Mouse (Mus musculus) ES-CJ7 (cell line): ENCODE results near the gene Ptprn2.
A peak's percentile ranks its signal among the peaks of the same experiment; 100 is the strongest.

ENCODE experiments used
- DNase-seq: peaks from one replicate; pipeline ENCODE4 v3.0.0; 2011; ENCODE audit warnings: low read depth, low spot score

The Ptprn2 gene

DNA sequence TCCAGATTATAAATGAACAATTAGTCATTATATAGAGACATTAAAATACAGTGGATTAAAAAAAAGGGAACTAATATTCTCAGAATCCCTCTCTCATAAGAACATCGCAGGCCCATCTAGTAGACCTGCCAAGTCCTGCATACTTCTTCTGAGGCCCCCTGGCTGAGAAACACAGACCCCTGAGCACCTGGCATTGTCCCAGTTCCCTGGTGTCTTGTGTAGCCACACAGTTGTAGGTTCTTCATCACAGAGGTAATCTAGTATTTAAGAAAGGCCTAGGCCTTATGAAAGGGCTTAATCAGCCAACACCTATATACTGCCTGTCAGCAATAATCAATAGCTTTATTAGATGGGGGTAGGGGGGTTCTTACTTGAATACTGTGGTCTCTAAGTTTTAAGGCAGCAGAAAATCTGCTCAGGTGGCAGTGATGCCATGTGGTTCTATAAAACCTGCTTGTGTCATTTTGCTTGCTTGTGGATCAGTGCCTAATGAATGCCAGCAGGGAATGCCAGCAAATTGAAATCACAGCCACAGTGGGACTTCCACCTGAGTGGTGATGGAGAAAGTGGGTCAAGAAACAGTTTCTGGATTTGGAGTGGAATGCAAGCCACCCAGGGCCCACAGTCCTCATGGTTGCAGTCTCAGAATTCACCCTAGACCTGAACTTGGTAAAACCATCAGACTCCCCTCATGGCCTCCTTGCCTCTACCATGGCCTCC lies 388.5 kb downstream of the Ptprn2 start:
- DNase-seq = no peak

DNA sequence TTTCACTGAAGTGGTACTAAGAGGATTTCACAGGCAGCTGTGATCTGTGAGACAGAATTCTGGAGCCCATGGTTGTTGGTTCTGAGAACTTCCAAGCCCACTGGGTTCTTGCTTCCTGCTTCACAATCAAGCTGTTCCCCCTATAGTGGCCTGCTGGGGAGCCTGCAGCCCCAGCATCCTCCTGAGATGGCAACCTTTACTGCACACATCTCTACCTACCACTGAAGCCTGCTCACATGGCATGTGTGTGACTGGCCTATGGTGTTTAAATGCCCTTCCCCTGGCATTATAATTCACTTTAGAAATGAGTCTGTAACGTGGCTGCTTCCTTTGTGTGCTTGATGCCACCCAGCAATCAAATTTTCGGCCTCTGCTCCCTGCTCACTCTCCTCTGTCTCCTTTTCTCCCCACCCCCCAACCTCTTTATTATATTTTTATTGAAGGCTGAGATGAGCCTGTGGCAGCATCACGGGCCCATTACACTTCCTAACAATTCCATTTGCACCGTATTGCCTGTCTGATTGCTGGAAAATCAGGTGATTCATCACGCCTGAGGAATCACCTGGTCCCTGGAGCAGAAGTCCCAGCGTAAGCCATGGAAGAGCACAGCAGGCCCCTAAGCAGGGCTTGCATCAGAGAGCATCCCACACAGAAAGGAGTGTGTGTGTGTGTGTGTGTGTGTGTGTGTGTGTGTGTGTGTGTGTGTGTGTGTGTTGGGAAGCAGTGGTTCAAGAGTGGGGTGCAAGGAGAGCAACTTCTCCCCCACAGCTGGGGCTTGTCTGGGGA lies 402.2 kb downstream of the Ptprn2 start:
- DNase-seq = no peak

DNA sequence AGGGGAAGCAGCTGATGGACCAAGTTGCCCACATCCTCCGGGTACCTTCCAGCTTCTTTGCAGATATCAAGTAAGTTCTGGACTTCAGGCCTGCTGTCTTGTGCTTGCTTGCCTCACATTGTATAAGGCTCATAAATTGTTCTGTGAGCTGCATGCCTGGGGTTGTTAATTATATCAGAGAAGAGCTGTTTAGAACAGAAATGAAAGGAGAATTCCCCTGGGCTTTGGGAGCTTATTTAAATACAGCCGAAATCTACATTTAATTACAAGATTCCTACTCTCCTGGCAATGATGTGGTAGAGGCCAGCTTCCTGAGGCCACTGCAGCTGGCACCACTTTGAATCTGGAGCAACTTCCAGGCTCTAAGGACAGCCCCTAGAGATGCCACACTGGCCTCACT lies 403.3 kb downstream of the Ptprn2 start:
- DNase-seq = no peak

DNA sequence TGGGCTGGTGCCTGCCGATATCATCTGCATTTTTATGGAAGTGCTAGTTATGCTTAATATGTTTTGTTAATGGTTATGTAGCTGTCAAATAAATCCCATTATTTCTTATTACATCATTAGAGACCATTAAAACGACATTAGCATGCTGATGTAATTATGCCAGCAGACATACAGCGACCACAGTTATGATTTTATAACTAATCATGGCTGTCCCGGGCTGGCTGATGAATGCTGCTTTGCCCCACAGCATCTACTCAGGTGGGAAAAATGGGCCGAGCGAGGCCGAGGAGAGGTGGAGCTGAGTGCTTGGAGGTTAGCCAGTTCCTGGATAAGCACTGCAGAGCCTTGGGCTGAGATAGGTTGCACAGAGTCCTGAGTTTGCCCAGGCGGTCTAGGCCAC lies 407.1 kb downstream of the Ptprn2 start:
- no peak for DNase-seq

DNA sequence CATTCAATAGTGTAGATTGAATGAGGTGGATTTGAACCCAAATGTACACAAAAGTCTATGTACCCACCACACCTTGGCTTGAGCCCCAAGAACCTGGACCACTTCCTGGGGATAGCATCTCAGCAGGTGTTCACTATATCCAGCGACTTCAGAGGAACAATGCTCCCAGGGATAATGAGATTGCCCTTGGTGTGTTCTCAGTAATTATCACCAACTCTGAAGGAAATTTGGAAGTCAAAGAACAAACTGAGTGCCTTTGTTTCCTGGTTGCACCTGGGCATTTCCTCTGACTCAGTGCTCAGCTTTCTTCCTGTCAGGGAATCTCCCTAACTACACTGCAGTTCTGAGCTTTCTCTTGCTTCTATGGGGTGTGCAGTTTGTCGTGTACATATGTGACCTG lies 411.1 kb downstream of the Ptprn2 start:
- DNase-seq = peak; percentile 61

DNA sequence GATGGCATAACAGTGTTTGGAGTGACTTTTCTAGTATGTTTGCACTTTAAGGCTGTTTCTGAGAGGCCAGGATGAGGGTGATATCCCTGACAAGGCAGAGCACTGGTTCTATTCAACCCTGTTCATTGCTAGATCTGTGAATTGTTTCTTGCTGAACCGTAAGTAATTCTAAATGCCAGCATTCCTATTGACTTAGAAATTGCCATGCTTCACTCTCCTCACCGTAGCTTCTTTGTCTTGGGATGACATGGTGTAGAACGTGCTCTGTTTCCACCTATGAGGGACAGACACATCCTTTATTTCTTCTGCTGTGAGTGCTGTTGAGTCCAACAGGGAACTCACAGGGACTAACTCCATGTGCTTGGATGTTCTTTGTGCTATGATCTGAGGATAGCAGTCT lies 416.3 kb downstream of the Ptprn2 start:
- DNase-seq = no peak

DNA sequence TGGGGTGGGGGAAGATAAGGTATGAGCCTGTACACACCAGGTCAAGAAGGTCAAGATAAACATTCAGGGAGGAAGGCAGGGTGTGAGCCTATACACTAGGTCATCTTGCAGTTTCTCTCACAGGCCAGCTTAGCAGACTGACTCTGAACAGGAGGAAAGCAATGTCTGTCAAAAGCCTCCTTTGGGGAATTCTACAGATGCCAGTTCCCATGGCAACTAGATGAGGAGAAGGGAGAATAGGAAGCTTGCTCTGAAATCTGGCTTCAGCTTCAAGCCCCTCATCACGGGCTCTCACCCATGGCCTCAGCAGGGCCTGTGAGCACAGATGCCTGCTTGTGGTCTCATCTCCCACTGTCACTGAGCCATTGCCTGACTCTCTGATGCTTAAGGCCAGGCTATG lies 421.9 kb downstream of the Ptprn2 start:
- no peak for DNase-seq

DNA sequence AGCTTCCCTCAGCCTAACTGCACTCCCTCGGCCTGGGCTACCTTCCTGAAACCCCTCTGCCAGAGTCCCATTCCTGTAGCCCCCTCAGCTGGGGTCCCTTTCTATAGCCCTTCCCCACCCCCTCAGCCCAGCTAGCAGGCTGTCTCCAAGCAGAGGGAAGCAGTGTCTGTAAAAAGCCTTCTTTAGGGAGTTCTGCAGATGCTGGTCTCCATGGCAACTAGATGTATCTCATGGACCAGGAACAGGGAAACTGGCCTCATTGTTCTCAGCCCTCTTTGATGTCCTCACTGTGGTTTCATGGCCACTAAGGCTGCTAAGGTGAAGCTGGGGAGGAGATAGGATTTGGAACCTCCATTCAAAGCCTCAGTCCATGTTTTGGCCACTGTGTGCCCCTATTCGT lies 423.1 kb downstream of the Ptprn2 start:
- no peak for DNase-seq

DNA sequence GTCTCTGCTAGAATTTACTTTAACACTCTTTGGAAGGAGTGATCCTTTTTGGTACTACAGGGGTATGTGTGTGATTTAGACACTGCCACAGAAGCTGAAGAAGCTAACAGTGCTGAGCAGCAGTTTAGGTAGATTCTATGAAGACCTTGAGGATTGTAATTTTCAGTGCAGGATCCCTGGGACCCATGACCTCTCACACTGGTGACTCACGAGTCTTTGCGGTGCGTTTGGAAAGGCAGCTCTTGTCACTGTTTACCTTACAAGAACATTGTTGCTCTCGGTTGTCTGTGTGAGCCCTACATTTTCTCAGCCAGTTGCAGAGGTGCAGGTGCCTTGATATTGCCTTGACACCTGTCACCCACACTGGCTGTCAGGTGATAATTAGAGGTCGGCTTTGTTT lies 431.3 kb downstream of the Ptprn2 start:
- DNase-seq = no peak

DNA sequence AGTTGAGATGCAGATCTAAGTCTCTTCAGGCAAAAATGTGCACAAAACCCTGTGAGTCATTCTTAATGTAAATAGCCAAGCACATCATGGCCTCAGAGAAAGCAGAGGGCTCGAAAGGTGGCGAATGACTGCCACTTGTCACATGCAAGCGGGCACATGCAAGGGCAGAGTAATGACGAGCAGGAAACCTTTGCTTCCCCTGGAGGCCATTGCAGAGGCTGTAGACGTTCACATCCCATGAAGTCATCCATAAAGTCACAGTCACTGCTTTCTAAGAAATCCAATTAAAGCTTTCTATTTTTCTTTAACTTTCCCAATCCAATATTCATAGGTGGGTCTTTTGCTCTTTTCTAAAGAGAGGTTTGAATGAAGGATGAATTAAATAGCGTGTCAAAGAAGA lies 433.7 kb downstream of the Ptprn2 start:
- no peak for DNase-seq

DNA sequence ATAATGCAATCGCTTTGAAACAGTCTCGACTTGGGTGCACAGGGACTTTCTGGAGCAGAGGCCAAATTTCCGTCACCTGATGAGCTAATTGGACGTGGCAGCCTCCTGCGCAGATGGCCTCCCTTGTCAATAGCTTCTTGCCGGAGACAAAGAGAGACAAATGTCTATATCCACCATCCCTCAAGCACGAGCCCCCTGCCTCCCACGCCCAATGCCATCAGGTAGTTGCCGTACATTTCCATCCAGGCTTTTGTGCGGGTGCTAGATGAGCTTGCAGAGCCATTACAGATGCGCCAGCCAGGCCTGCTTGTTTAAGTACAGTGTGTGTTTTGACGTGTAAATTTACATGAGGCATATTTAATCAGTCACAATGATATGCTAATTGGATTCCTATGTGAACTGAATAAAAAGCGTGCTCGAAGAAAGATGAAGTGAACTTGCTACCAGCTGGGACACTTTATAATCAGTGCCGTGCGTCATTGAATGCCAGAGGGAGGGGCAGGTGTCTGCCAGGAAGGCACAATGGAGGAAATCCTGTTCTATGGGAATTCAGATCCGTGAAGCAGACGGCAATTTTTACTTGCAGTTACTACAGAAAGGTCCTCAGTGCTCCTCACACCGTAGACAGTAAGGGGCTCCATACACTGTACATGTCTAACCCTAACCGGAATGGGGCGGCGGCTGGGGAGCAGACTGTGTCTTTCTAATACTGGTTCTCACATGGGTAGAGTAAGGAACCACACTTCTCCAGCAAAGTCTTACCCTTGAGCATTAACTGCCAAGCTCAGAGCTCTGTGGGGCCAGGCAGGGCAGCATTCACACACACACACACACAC lies 434.4 kb downstream of the Ptprn2 start:
- no peak for DNase-seq

DNA sequence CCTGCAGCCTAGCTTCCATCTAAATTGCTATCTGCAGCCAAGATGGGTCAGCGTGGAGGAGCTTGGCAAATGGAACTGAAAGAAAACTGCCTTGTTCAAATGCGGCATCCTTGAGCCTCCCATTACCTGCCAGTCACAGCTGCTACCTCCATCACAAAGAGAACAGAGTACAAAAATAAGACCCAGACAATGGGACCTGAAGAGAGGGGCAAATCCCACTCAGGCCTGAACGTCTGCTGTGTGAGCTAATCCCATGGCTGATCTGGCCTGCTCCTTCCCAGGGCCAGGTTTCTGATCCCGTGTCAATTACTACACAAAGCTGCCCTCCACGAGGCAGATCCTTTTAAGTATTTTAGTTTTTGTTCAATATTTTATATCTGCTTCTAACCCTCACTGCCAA lies 441.6 kb downstream of the Ptprn2 start:
- DNase-seq = no peak

DNA sequence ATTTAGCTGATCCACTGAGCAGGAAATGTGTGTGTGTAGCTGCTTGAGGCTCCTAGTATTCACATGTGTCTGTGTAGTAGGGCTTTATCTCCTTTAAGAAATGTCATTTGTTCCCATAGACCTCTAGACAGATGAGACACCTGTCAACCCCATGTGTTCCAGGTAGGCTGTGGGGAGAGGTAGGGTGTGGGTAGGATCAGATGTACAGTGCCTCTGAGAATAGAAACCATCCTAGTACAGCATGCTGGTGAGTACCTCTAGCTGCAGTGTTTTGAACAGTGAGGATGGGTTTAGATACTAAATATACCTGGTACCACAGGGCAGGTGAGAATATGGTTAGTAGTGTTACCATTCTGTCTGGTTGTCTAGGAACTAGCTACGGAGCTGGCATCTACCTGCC lies 442.0 kb downstream of the Ptprn2 start:
- DNase-seq = no peak

DNA sequence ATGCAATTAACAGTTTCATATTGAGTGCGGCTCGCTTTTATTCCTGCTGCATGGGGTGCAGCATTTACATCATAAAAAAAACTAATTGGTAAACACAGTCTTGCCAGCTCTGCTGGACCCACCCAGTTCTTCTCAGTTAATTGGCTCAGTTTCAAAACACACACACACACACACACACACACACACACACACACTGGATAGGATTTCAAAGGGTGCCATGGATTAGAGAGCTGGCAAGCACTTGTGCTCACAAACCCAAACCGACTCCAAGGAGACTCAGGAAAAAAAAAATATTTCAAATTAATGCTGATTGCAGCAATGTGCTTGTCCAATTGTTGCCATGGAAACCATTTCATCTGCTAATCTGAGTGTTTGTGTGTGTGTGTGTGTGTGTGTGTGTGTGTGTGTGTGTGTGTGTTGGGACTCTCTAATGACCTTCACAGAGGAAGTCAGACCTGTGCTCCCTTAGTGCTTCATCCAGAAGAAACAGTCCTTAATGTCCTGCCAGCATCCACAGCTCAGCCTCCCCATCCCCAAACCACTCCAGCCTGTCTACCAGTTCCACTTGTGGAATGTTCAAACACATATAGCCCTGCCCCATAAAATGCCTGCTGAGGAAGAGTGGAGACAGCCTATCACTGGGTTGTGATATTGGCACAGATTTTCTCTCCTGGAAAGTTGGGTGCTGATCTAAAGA lies 452.8 kb downstream of the Ptprn2 start:
- DNase-seq = no peak

DNA sequence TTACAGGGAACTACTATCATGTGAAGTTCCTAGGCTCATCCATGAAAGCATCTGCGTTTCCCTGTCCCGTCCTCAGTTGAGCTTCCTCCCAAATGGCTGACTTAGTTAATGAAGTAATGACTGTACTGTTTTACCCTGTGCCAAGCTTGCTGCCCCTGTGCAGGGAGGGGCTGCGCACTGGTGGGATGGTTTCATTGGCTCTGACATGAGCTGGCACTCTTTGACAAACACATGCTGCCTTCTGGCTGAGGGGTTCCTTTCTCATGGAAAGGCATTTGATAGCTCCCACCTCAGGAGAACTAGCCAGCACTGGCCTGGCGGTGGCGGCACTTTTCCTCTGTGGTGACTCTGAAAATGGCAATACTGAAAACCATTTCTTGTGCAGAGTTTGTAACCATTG lies 458.4 kb downstream of the Ptprn2 start:
- DNase-seq = no peak

DNA sequence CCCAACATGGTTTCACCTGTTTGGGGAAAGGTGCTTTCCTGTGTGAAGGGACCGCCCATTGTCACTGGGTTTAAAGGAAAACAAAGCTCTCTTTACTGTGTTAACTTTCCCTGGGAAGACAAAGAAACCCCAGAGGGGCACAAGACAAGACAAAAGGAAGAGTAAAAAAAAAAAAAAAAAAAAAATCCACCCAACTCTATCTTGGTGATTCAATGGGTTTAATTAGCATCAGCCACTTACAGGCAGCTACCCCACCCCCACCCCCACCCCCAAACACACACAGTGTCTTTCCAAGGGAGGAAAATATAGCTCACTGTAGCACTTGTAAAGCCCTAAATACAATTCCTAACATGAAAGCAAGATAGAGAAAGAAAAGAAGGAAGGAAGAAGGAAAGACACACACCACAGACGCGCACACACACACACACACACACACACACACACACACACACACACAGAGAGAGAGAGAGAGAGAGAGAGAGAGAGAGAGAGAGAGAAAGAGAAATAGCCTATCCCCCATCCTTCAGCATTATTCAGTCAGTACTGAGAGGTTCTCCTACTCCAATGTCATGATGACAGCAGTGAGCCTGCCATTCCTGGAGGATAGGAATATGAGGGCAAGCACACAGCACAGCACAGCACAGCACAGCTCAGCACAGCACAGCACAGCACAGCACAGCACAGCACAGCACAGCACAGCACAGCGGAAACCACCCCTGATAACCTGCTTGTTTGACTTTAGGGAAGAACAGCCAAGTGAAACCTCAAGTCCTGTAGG lies 462.8 kb downstream of the Ptprn2 start:
- DNase-seq = peak; percentile 58

DNA sequence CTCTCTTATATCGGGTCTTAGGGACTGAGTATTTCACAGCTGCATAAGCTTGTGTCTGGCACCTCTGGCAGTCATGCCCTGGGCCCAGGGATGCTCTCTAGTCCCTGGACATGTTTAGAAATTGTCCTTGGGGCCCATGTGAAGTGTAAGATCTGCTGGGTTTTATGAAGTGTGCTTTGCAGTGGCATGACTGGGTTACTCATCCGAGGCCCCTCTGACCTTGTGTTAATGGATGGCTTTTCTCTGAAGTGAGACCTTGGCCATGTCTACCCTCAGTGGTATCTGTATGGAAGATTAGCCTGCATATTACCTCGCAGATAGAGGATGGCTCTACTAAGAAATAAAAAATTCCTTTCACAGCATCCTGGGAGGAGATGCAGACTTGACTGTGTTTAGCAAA lies 464.2 kb downstream of the Ptprn2 start:
- DNase-seq = no peak

DNA sequence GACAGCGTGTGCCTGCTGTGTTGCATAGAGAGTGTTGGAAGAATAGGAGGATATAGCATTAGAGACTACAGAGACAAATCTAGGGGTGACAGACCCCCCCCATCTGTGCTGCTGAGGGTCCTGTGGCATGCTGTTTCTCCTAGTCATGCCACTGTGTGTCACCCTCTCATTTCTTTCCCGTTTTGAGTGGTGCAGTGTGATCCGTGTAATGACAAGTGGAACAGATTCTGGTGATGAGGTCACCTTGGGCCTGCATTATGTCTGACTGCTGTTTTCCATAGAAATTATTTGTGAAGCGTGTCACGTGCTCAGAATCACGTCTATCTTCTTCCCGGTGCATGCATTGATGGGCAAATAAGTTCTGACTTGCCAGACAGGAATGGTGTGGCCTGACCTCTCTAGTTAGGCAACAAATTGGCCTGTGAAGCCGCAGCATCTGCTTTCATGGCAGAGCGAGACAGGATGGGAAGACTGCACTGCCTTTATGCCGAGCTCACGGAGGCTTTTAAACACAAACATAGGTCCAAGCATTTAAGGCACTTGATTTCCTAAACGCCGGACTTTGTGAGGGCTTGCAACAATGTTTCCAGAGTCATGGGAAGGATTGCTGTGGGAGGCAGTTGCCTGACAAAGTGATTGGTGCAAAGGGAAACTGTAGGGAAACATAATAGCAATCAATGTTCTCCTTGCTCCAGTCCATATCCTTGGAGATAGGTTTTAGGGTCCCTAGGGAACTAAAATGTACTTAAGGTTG lies 467.1 kb downstream of the Ptprn2 start:
- no peak for DNase-seq

DNA sequence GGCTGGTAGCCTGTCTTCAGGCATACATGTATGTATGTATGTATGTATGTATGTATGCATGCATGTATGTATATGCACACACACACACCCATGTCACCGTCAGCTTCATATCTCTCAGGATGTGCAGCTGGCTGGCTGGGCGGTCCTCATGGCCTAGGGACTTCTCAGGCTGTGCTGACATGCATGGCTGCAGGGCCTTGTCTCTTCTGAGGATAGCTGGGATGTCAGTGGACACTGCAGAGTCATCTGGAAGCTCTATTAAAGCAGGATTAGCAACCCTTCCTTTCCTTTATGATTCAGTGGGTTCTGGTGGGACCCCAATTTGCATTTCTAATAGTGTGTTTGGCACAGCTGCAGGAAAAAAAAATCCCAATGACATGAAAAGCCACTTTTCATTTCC lies 473.6 kb downstream of the Ptprn2 start:
- no peak for DNase-seq

DNA sequence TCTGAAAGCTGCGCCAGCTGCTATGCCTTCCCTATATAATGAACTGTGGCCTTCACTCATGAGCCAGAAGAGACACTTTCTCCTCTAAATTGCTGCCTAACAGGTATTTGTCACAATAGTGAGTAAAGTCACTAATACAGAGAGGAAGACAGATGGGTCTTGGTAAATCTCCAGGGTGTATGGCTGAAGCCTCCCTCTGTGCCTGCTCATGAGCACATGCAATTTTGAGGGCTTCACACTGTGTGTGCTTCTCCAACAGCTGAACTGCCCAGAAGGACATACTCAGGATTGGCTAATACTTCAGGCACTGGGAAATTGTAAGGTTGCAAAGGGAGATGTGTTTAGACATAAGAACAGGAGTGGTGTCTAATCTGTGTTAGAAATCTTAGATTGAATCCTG lies 478.4 kb downstream of the Ptprn2 start:
- DNase-seq = no peak
